Mouse (Mus musculus): ENCODE data around the gene Fkbp6. TPM values are rescaled to one million over a fixed set of nuclear protein-coding genes. Genes with fewer than 3 reads are reported as not detected.

The Fkbp6 gene
- polyA plus RNA-seq, 1 experiment from 2014 or later, result 0.34 TPM

DNA sequence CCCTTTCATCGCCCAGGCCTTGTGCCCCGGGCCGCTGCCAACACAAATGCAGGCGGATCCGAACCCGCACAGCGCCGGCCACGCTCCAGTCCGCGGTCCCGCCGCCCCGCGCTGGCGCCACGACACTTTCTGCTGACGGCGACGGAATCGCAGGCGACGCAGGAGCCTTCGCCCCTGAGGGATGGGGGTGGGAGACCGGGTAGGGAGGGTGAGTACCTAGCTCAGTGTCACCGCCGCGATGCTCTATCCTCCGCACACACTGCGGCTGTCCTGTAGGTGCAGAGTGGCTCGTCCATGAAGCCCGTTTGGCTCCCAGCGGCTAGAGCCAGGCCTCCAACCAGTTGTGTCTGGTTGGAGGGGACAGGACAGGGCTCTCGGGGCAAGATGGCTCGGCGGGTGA, 73.2 kb downstream of the Fkbp6 start:
- Histone ChIP-seq H3K27me3 (ENCODE audit: control insufficient read depth, insufficient read depth, low read depth, low read length) (peaks cover 9% of the 10 kb centered on the region), H3K4me3 (ENCODE audit: low read depth, low read length) (peak overlapping the region; percentile 11; the same call in 1 of the 2 replicates), H3K9ac (ENCODE audit: low read depth, low read length) (no peak overlapping the region), H3K36me3 (ENCODE audit: control insufficient read depth, insufficient read depth, low read length) (no peaks in the 10 kb centered on the region), H3K27ac (ENCODE audit: low read length) (no peak overlapping the region), H3K4me1 (ENCODE audit: control insufficient read depth, insufficient read depth, low read length) (no peaks in the 10 kb centered on the region), H3K4me2 (ENCODE audit: low read length) (peak overlapping the region; percentile 39), H3K9me3 (replicated peaks; ENCODE audit: control insufficient read depth, low read length, poor library complexity, severe bottlenecking) (no peaks in the 10 kb centered on the region)
- WGBS, result 5% methylated on average over 36 of the region's 36 CpGs
- no peak for ATAC-seq

- H3K4me1 ChIP-seq (ENCODE audit: control insufficient read depth, insufficient read depth, low read length), result no peaks in the 10 kb centered on the region
- H3K9me3 ChIP-seq (replicated peaks; ENCODE audit: control insufficient read depth, low read length, poor library complexity, severe bottlenecking), result no peaks in the 10 kb centered on the region
- 14% methylated on average over 15 of the region's 15 CpGs for WGBS
- H3K36me3 ChIP-seq (ENCODE audit: control insufficient read depth, insufficient read depth, low read length), result no peaks in the 10 kb centered on the region
- peaks cover 9% of the 10 kb centered on the region for H3K27me3 ChIP-seq (ENCODE audit: control insufficient read depth, insufficient read depth, low read depth, low read length)
- ATAC-seq, result peak; percentile 54; the same call in 1 of the 2 replicates
- H3K4me2 ChIP-seq (ENCODE audit: low read length), result peak overlapping the region; percentile 16
- peak overlapping the region; percentile 58; the same call in 1 of the 2 replicates for H3K27ac ChIP-seq (ENCODE audit: low read length)
- H3K4me3 ChIP-seq (ENCODE audit: low read depth, low read length), result no peak overlapping the region
- H3K9ac ChIP-seq (ENCODE audit: low read depth, low read length), result no peak overlapping the region; the same call in 1 of the 2 replicates
Observed at GRCm38 (mm10) chr5:135274663-135275396, 75.0 kb downstream of the Fkbp6 start.

DNA sequence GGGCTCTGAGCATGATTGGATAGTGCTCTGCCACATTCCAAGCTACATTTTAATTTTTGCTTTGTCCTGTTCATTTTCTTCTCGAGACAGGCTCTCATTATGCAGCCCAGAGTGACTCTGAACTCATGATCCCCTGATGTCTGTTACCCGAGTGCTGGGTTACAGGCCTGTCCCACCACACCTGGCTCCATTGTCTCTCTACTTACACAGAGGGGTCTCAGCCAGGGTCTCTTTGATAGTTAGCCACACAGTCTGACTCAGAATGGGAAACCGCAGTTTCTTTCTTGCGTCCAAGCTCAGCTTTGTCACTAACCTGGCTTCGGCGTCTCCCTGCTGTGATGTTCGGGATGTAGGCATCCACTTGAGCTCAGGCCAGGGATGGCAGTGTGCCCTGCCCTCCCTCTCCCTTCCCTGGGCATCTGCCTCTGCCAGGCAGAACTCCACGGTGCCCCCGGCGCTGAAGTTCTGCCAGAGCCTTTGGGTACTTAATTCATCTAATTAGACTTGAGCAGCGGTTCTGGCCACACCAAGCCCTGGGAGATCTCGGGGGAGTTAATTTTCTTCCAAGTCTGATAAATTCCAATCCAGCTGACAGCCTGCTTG, 78.2 kb downstream of the Fkbp6 start:
- 32% methylated on average over 12 of the region's 12 CpGs for WGBS

DNA sequence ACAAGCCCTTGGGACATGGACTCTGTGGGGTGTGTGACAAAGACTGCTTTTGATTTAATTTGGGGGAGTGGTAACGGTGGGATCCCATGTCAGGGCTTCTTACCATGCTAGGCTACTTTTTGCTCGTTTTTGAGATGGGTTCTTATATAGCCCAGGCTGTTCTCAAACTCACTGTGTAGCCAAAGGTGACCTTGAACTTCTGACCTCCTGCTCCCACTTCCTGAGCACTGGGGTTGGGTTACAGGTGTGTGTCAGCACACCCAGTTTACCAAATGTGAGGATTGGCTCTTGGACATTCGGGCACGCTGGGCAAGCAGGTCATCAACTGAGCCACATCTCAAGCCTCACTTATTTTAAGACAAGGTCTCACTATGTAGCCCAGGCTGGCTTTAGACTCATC, 79.5 kb downstream of the Fkbp6 start:
- H3K4me3 ChIP-seq (ENCODE audit: low read depth, low read length), result no peak overlapping the region
- 91% methylated on average over 4 of the region's 4 CpGs for WGBS
- ATAC-seq, result no peak

More for the DNA sequence above, 78.2 kb downstream of the Fkbp6 start:
- H3K4me1 ChIP-seq (ENCODE audit: control insufficient read depth, insufficient read depth, low read length), result no peaks in the 10 kb centered on the region
- no peak overlapping the region for H3K4me2 ChIP-seq (ENCODE audit: low read length)
- no peak overlapping the region for H3K27ac ChIP-seq (ENCODE audit: low read length)
- H3K4me3 ChIP-seq (ENCODE audit: low read depth, low read length), result no peak overlapping the region
- peaks cover 8% of the 10 kb centered on the region for H3K27me3 ChIP-seq (ENCODE audit: control insufficient read depth, insufficient read depth, low read depth, low read length)
- H3K36me3 ChIP-seq (ENCODE audit: control insufficient read depth, insufficient read depth, low read length), result no peaks in the 10 kb centered on the region
- no peak overlapping the region for H3K9ac ChIP-seq (ENCODE audit: low read depth, low read length)
- ATAC-seq, result peak; percentile 62; the same call in 1 of the 2 replicates
- no peaks in the 10 kb centered on the region for H3K9me3 ChIP-seq (replicated peaks; ENCODE audit: control insufficient read depth, low read length, poor library complexity, severe bottlenecking)

DNA sequence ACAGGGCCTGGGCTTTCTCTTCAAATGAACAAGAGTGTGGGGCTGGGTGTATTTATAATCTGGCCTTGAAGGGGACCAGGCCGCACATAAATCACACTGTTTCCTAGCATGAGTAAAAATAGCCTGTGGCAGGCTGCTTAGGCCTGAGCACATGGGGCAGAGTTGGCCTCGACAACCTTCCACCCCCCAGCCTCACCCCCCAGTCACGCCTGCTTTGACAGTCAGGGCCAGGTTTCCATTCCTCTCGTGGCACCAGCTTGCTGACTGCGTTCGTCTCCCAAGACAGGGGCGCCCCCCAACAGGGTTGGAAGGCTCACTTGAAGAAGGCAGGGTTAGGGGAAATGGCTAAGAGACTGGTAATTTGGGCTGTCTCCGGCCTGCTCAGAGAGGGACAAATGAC, 80.4 kb downstream of the Fkbp6 start:
- Histone ChIP-seq H3K27ac (ENCODE audit: low read length) (no peak overlapping the region), H3K4me2 (ENCODE audit: low read length) (no peak overlapping the region), H3K4me3 (ENCODE audit: low read depth, low read length) (no peak overlapping the region), H3K4me1 (ENCODE audit: control insufficient read depth, insufficient read depth, low read length) (no peaks in the 10 kb centered on the region), H3K9ac (ENCODE audit: low read depth, low read length) (no peak overlapping the region), H3K27me3 (ENCODE audit: control insufficient read depth, insufficient read depth, low read depth, low read length) (no peaks in the 10 kb centered on the region), H3K9me3 (replicated peaks; ENCODE audit: control insufficient read depth, low read length, poor library complexity, severe bottlenecking) (no peaks in the 10 kb centered on the region), H3K36me3 (ENCODE audit: control insufficient read depth, insufficient read depth, low read length) (no peaks in the 10 kb centered on the region)
- ATAC-seq, result no peak
- 82% methylated on average over 8 of the region's 8 CpGs for WGBS

More for the DNA sequence above, 79.5 kb downstream of the Fkbp6 start:
- H3K4me2 ChIP-seq (ENCODE audit: low read length), result no peak overlapping the region
- no peak overlapping the region for H3K27ac ChIP-seq (ENCODE audit: low read length)
- no peaks in the 10 kb centered on the region for H3K9me3 ChIP-seq (replicated peaks; ENCODE audit: control insufficient read depth, low read length, poor library complexity, severe bottlenecking)
- no peaks in the 10 kb centered on the region; the same call in 1 of the 2 replicates for H3K27me3 ChIP-seq (ENCODE audit: control insufficient read depth, insufficient read depth, low read depth, low read length)
- H3K4me1 ChIP-seq (ENCODE audit: control insufficient read depth, insufficient read depth, low read length), result no peaks in the 10 kb centered on the region
- H3K36me3 ChIP-seq (ENCODE audit: control insufficient read depth, insufficient read depth, low read length), result no peaks in the 10 kb centered on the region
- no peak overlapping the region for H3K9ac ChIP-seq (ENCODE audit: low read depth, low read length)

- no peak for ATAC-seq
- no peak overlapping the region; the same call in 1 of the 2 replicates for H3K4me2 ChIP-seq (ENCODE audit: low read length)
- H3K4me1 ChIP-seq (ENCODE audit: control insufficient read depth, insufficient read depth, low read length), result no peaks in the 10 kb centered on the region
- H3K9ac ChIP-seq (ENCODE audit: low read depth, low read length), result no peak overlapping the region
- H3K4me3 ChIP-seq (ENCODE audit: low read depth, low read length), result no peak overlapping the region
- H3K27me3 ChIP-seq (ENCODE audit: control insufficient read depth, insufficient read depth, low read depth, low read length), result no peaks in the 10 kb centered on the region
- 50% methylated on average over 9 of the region's 9 CpGs for WGBS
- H3K27ac ChIP-seq (ENCODE audit: low read length), result peak overlapping the region; percentile 38; the same call in 1 of the 2 replicates
- no peaks in the 10 kb centered on the region for H3K9me3 ChIP-seq (replicated peaks; ENCODE audit: control insufficient read depth, low read length, poor library complexity, severe bottlenecking)
- H3K36me3 ChIP-seq (ENCODE audit: control insufficient read depth, insufficient read depth, low read length), result no peaks in the 10 kb centered on the region
Observed at GRCm38 (mm10) chr5:135264548-135264947, 85.3 kb downstream of the Fkbp6 start.

DNA sequence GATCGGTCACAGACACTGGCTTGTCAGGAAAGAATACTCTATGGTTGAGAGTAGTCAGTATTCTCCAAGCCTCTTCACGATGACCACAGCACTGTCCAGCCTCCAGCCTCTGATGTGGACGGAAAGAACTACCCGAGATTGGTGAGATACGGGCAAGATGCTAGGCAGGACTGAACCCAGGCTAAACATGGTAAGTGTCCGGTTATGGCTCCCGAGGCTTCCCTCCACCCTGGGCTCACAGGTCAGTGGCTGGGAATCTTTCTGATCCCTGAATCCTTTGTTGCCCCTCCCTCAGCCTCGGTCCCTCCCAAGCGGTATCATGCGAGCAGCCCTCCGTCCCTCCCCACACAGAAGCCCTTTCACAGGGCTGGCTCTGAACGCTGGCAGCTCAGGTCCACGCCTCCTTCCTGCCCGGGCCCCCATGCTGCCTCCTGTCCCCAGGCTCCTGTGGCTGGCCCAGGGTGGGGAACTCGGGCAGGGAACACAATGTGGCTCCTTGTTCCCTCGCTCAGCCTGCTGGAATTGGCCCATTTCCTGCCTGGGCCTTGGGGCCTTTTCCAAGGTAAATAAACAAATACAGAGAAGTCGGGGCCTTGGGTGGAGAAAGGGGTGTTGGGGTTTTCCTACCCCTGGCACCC, 85.9 kb downstream of the Fkbp6 start:
- Histone ChIP-seq H3K4me1 (ENCODE audit: control insufficient read depth, insufficient read depth, low read length) (no peaks in the 10 kb centered on the region), H3K36me3 (ENCODE audit: control insufficient read depth, insufficient read depth, low read length) (no peaks in the 10 kb centered on the region), H3K27ac (ENCODE audit: low read length) (peak overlapping the region; percentile 38), H3K9ac (ENCODE audit: low read depth, low read length) (no peak overlapping the region), H3K4me3 (ENCODE audit: low read depth, low read length) (no peak overlapping the region), H3K4me2 (ENCODE audit: low read length) (no peak overlapping the region; the same call in 1 of the 2 replicates), H3K27me3 (ENCODE audit: control insufficient read depth, insufficient read depth, low read depth, low read length) (no peaks in the 10 kb centered on the region), H3K9me3 (replicated peaks; ENCODE audit: control insufficient read depth, low read length, poor library complexity, severe bottlenecking) (no peaks in the 10 kb centered on the region)
- peak; percentile 88 for ATAC-seq
- WGBS, result 17% methylated on average over 17 of the region's 17 CpGs

DNA sequence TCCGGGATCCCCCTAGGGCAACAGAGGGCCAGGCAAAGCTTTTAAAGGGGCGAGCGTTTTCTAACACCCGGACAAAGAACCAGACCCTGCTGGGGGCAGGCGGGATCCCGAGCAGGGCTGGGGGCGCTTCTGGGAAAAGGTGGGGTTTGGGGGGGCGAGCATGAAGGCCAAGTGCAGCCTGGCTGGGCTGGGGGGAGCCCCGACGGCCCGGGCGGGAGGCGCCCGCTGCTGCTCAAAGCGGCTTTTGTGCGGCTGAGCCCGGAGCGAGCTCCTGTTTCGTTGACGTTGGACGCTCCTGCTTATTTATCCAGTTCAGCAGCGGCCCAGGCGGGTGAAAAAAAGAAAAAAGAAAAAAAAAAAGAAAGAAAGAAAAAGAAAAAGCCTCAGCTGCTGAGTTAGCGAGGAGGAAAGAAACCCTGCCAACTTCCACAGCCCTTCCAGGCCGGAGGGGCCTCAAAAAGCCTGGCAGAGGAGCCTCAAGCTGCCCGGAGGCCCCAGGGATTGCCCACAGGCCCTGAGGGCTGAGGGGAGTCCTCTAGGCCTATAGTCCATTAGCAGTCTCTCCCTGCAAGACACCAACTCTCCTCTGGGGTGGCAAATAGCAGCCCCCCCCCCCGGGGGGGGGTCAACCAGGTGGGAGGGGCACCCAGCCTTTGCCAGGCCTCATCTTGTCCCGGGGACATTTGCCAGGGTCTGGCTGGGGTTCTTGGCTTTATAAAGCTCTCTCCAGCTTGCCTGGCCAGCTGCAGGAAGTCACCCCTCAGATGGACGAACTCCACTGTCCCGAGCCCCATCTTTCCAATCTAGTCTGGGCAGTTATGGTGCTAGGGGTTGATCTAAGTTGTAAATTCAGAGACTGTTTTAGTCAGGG, 91.3 kb downstream of the Fkbp6 start:
- WGBS, result 10% methylated on average over 29 of the region's 30 CpGs
- no peaks in the 10 kb centered on the region for H3K9me3 ChIP-seq (replicated peaks; ENCODE audit: control insufficient read depth, low read length, poor library complexity, severe bottlenecking)

More for the DNA sequence above, 91.3 kb downstream of the Fkbp6 start:
- Histone ChIP-seq H3K27ac (ENCODE audit: low read length) (peak overlapping the region; percentile 78), H3K27me3 (ENCODE audit: control insufficient read depth, insufficient read depth, low read depth, low read length) (no peaks in the 10 kb centered on the region), H3K4me2 (ENCODE audit: low read length) (peak overlapping the region; percentile 54), H3K4me1 (ENCODE audit: control insufficient read depth, insufficient read depth, low read length) (peaks cover 7% of the 10 kb centered on the region; the same call in 1 of the 2 replicates), H3K36me3 (ENCODE audit: control insufficient read depth, insufficient read depth, low read length) (no peaks in the 10 kb centered on the region), H3K9ac (ENCODE audit: low read depth, low read length) (peak overlapping the region; percentile 67), H3K4me3 (ENCODE audit: low read depth, low read length) (peak overlapping the region; percentile 33)
- ATAC-seq, result peak; percentile 59

Measured in midbrain, embryonic 16.5 days (tissue).